Mouse (Mus musculus): ENCODE measurements at regions not wholly inside any gene's neighbourhood (a gene's known extent, or its start where the extent isn't known, plus 50 kb on each side); places are given as distances from the start of the nearest gene placed in this dataset.
A peak's percentile ranks its signal among the peaks of the same experiment; 100 is the strongest.

GRCm38 (mm10) chr10:38552350-38553076 lies 269.1 kb downstream of the Rfpl4b start:
- no peak for ATAC-seq (replicated peaks; ENCODE audit: extremely low read depth, insufficient read depth, low FRiP score)
- Histone ChIP-seq H3K27me3 (ENCODE audit: control insufficient read depth, insufficient read depth, low read length) (no peaks in the 10 kb centered on the region), H3K4me1 (ENCODE audit: control insufficient read depth, insufficient read depth, low read length) (no peaks in the 10 kb centered on the region), H3K36me3 (ENCODE audit: control insufficient read depth, insufficient read depth) (no peaks in the 10 kb centered on the region), H3K4me3 (ENCODE audit: low read length) (no peak overlapping the region), H3K9me3 (replicated peaks; ENCODE audit: control insufficient read depth, low read length) (no peaks in the 10 kb centered on the region), H3K4me2 (ENCODE audit: low read depth, low read length) (no peak overlapping the region), H3K27ac (ENCODE audit: low read length) (no peak overlapping the region), H3K9ac (ENCODE audit: low read length) (no peak overlapping the region)
- 80% methylated on average over 5 of the region's 5 CpGs for WGBS

- H3K4me3 ChIP-seq (ENCODE audit: low read length) = no peak overlapping the region
- 92% methylated on average over 4 of the region's 4 CpGs for WGBS
- no peaks in the 10 kb centered on the region for H3K27me3 ChIP-seq (ENCODE audit: control insufficient read depth, insufficient read depth, low read length)
- H3K9ac ChIP-seq (ENCODE audit: low read length) = no peak overlapping the region
- ATAC-seq (replicated peaks; ENCODE audit: extremely low read depth, insufficient read depth, low FRiP score) = no peak
- H3K4me2 ChIP-seq (ENCODE audit: low read depth, low read length) = no peak overlapping the region
- H3K9me3 ChIP-seq (replicated peaks; ENCODE audit: control insufficient read depth, low read length) = no peaks in the 10 kb centered on the region
- peaks cover 5% of the 10 kb centered on the region for H3K4me1 ChIP-seq (ENCODE audit: control insufficient read depth, insufficient read depth, low read length)
- H3K36me3 ChIP-seq (ENCODE audit: control insufficient read depth, insufficient read depth) = no peaks in the 10 kb centered on the region
- H3K27ac ChIP-seq (ENCODE audit: low read length) = no peak overlapping the region
Measured at GRCm38 (mm10) chr10:38540031-38540430, 281.5 kb downstream of the Rfpl4b start.

GRCm38 (mm10) chr10:38538766-38539165 lies 282.8 kb downstream of the Rfpl4b start:
- no peak overlapping the region for H3K9ac ChIP-seq (ENCODE audit: low read length)
- H3K4me2 ChIP-seq (ENCODE audit: low read depth, low read length) = peak overlapping the region; percentile 34
- H3K36me3 ChIP-seq (ENCODE audit: control insufficient read depth, insufficient read depth) = no peaks in the 10 kb centered on the region
- peak overlapping the region; percentile 83 for H3K27ac ChIP-seq (ENCODE audit: low read length)
- peak; percentile 81 for ATAC-seq (replicated peaks; ENCODE audit: extremely low read depth, insufficient read depth, low FRiP score)
- no peaks in the 10 kb centered on the region for H3K27me3 ChIP-seq (ENCODE audit: control insufficient read depth, insufficient read depth, low read length)
- no peak overlapping the region for H3K4me3 ChIP-seq (ENCODE audit: low read length)
- no peaks in the 10 kb centered on the region for H3K9me3 ChIP-seq (replicated peaks; ENCODE audit: control insufficient read depth, low read length)
- H3K4me1 ChIP-seq (ENCODE audit: control insufficient read depth, insufficient read depth, low read length) = peaks cover 8% of the 10 kb centered on the region

GRCm38 (mm10) chr10:38516636-38517035 lies 304.9 kb downstream of the Rfpl4b start:
- WGBS = 58% methylated on average over 2 of the region's 2 CpGs

More at GRCm38 (mm10) chr10:38516636-38517035, 304.9 kb downstream of the Rfpl4b start:
- Histone ChIP-seq H3K9ac (ENCODE audit: low read length) (no peak overlapping the region), H3K27me3 (ENCODE audit: control insufficient read depth, insufficient read depth, low read length) (no peaks in the 10 kb centered on the region), H3K4me3 (ENCODE audit: low read length) (no peak overlapping the region), H3K36me3 (ENCODE audit: control insufficient read depth, insufficient read depth) (no peaks in the 10 kb centered on the region), H3K4me1 (ENCODE audit: control insufficient read depth, insufficient read depth, low read length) (no peaks in the 10 kb centered on the region), H3K4me2 (ENCODE audit: low read depth, low read length) (no peak overlapping the region), H3K27ac (ENCODE audit: low read length) (no peak overlapping the region), H3K9me3 (replicated peaks; ENCODE audit: control insufficient read depth, low read length) (no peaks in the 10 kb centered on the region)
- ATAC-seq (replicated peaks; ENCODE audit: extremely low read depth, insufficient read depth, low FRiP score) = no peak

Measured in heart, embryonic 16.5 days (tissue).